Mouse (Mus musculus): ENCODE measurements around the gene Sh3bp5l.
"Not testable (repeated sequence)": the region's sequence is repeated elsewhere in the genome, so short reads cannot be mapped to it uniquely, and the experiment has no call there.

- not testable (repeated sequence) for TF ChIP-seq CTCF (IDR thresholded peaks at IDR 0.05 in 2 of 3, conservative IDR thresholded peaks at IDR 0.05 in 1 of 3; ENCODE audit: control insufficient read depth in 1 of 3, insufficient read depth in 1 of 3, low read depth in 2 of 3, low read length in 3 of 3, poor library complexity in 1 of 3, severe bottlenecking in 1 of 3); POLR2A (IDR thresholded peaks at IDR 0.05; ENCODE audit: control insufficient read depth in 1 of 2, insufficient read depth in 1 of 2, low read depth in 1 of 2, low read length in 2 of 2, poor library complexity in 1 of 2); MYC (IDR thresholded peaks at IDR 0.05; ENCODE audit: low read depth, low read length); EP300 (IDR thresholded peaks at IDR 0.05; ENCODE audit: low read depth in 1 of 2, low read length in 2 of 2); GATA1 (IDR thresholded peaks at IDR 0.05; ENCODE audit: low read depth, low read length); HCFC1 (IDR thresholded peaks at IDR 0.05; ENCODE audit: low read depth, low read length); JUND (IDR thresholded peaks at IDR 0.05; ENCODE audit: low read depth, low read length); NRF1 (IDR thresholded peaks at IDR 0.05; ENCODE audit: insufficient read depth, low read depth, low read length, poor library complexity, severe bottlenecking); MAX (IDR thresholded peaks at IDR 0.05; ENCODE audit: low read length); RCOR1 (IDR thresholded peaks at IDR 0.05; ENCODE audit: low read depth, low read length); CHD1 (IDR thresholded peaks at IDR 0.05; ENCODE audit: low read depth, low read length); NELFE (IDR thresholded peaks at IDR 0.05; ENCODE audit: low read depth, low read length)
Observed at GRCm38 (mm10) chr11:58366191-58366590, 35.7 kb downstream of the Sh3bp5l start.
